Mouse (Mus musculus) brain, embryonic 14.5 days (tissue): Measurements from ENCODE around the gene Agbl2.

Experiments
- CTCF ChIP-seq: fragments of 200-500 bp; IDR thresholded peaks from 2 replicates; pipeline ENCODE4 v1.5.1; 2012; ENCODE audit warnings: inconsistent platforms, mild to moderate bottlenecking, moderate library complexity, borderline replicate concordance; ENCODE audit not compliant: insufficient read depth, insufficient read length; ENCODE audit errors: extremely low read depth
- POLR2A ChIP-seq: fragments of 200-500 bp; IDR thresholded peaks from 2 replicates; pipeline ENCODE4 v1.6.1; 2012; ENCODE audit warnings: mild to moderate bottlenecking, inconsistent platforms, borderline replicate concordance; ENCODE audit not compliant: poor library complexity, insufficient read depth, insufficient read length, severe bottlenecking; ENCODE audit errors: extremely low read depth

DNA sequence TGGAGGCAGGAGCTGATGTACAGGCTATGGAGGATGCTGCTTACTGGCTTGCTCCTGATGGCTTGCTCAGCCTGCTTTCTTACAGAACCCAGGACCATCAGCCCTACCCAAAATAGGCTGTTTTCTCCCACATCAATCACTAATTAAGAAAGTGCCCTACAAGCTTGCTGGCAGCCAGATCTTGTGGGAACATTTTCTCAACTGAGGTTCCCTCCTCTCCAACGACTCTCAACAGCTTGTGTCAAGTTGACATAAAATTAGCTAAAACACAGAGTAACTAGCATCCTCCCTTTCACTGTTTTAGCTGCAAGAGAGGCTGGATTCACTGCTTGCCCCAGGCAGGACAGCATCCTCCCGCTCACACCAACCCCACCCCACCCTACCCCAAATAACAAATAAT is 99.3 kb downstream of the Agbl2 start:
- TF ChIP-seq CTCF (no peak), POLR2A (no peak)
